Mouse (Mus musculus): ENCODE data around the gene Adat3. TPM values are rescaled to one million over a fixed set of nuclear protein-coding genes. Genes with fewer than 3 reads are reported as not detected.

Adat3 gene
- total RNA-seq, 2 experiments from 2014 or later = 0.48 to 0.89 TPM

- peak; percentile 29 for DNase-seq
- 0 out of 2 replicates have a peak overlapping the region, but pooled peaks have one; percentile 16 for H3K27ac ChIP-seq
- intact Hi-C loops (cut with DNase I) = no loop called here
- peak overlapping the region; percentile 3; the same call in 1 of the 2 replicates for H3K4me3 ChIP-seq
- TF ChIP-seq CTCF (IDR thresholded peaks at IDR 0.05) = no peak
Observed at GRCm38 (mm10) chr10:80570871-80571836, 31.5 kb upstream of the Adat3 start.

GRCm38 (mm10) chr10:80572477-80572876 is 30.2 kb upstream of the Adat3 start:
- H3K27ac ChIP-seq = no peak overlapping the region
- DNase-seq = no peak
- no peak for TF ChIP-seq CTCF (IDR thresholded peaks at IDR 0.05)
- intact Hi-C loops (cut with DNase I) = no loop called here
- H3K4me3 ChIP-seq = no peak overlapping the region

GRCm38 (mm10) chr10:80573944-80574343 is 28.7 kb upstream of the Adat3 start:
- Histone ChIP-seq H3K27ac (peak overlapping the region; percentile 8; the same call in 1 of the 2 replicates), H3K4me3 (no peak overlapping the region)

GRCm38 (mm10) chr10:80574896-80575295 is 27.8 kb upstream of the Adat3 start:
- DNase-seq = no peak
- Histone ChIP-seq H3K27ac (no peak overlapping the region), H3K4me3 (no peak overlapping the region)
- TF ChIP-seq CTCF (IDR thresholded peaks at IDR 0.05) = no peak
- intact Hi-C loops (cut with DNase I) = loop anchor here (5.0 kb wide), 1 partner anchor 42 kb away; no protein-coding TSS in a partner anchor

More at GRCm38 (mm10) chr10:80573944-80574343, 28.7 kb upstream of the Adat3 start:
- intact Hi-C loops (cut with DNase I) = no loop called here
- TF ChIP-seq CTCF (IDR thresholded peaks at IDR 0.05) = no peak
- DNase-seq = no peak

GRCm38 (mm10) chr10:80575925-80576324 is 26.8 kb upstream of the Adat3 start:
- H3K4me3 ChIP-seq = peak overlapping the region; percentile 80
- no peak for TF ChIP-seq CTCF (IDR thresholded peaks at IDR 0.05)
- H3K27ac ChIP-seq = no peak overlapping the region
- no peak for DNase-seq
- intact Hi-C loops (cut with DNase I) = loop anchor here (5.0 kb wide), 1 partner anchor 41 kb away; no protein-coding TSS in a partner anchor

GRCm38 (mm10) chr10:80576351-80577194 is 26.1 kb upstream of the Adat3 start:
- peak; percentile 23; the same call in 1 of the 2 replicates for TF ChIP-seq CTCF (IDR thresholded peaks at IDR 0.05)
- peak overlapping the region; percentile 80 for H3K4me3 ChIP-seq
- intact Hi-C loops (cut with DNase I) = loop anchor here (5.0 kb wide), 1 partner anchor 41 kb away; no protein-coding TSS in a partner anchor
- peak overlapping the region; percentile 92 for H3K27ac ChIP-seq
- peak; percentile 73 for DNase-seq

GRCm38 (mm10) chr10:80577195-80578130 is 25.2 kb upstream of the Adat3 start, which contains the start of gene Klf16:
Klf16 (minus strand) TSS chr10:80577321.
- intact Hi-C loops (cut with DNase I) = loop anchor here (5.0 kb wide), 1 partner anchor 40 kb away; no protein-coding TSS in a partner anchor
- no peak for TF ChIP-seq CTCF (IDR thresholded peaks at IDR 0.05)
- DNase-seq = peak; percentile 98
- Histone ChIP-seq H3K4me3 (peak within 1 kb of the TSS; percentile 80), H3K27ac (peak within 1 kb of the TSS; percentile 92)

- intact Hi-C loops (cut with DNase I) = loop anchor here (5.0 kb wide), 1 partner anchor 39 kb away; no protein-coding TSS in a partner anchor
- Histone ChIP-seq H3K4me3 (peak overlapping the region; percentile 80), H3K27ac (peak overlapping the region; percentile 92)
- peak; percentile 93 for TF ChIP-seq CTCF (IDR thresholded peaks at IDR 0.05)
- DNase-seq = peak; percentile 88
Observed at GRCm38 (mm10) chr10:80578131-80578750, 24.4 kb upstream of the Adat3 start.

GRCm38 (mm10) chr10:80578911-80579310 is 23.8 kb upstream of the Adat3 start:
- intact Hi-C loops (cut with DNase I) = loop anchor here (1.0 to 5.0 kb wide), 2 partner anchors 38 to 109 kb away; no protein-coding TSS in a partner anchor
- TF ChIP-seq CTCF (IDR thresholded peaks at IDR 0.05) = peak; percentile 57
- peak; percentile 62 for DNase-seq

GRCm38 (mm10) chr10:80583047-80583446 is 19.6 kb upstream of the Adat3 start:
- TF ChIP-seq CTCF (IDR thresholded peaks at IDR 0.05) = no peak
- DNase-seq = no peak
- intact Hi-C loops (cut with DNase I) = no loop called here
- Histone ChIP-seq H3K4me3 (no peak overlapping the region), H3K27ac (0 out of 2 replicates have a peak overlapping the region, but pooled peaks have one; percentile 90)

More at GRCm38 (mm10) chr10:80578911-80579310, 23.8 kb upstream of the Adat3 start:
- Histone ChIP-seq H3K27ac (peak overlapping the region; percentile 92), H3K4me3 (peak overlapping the region; percentile 80)

All from gastrocnemius, adult 2 months (tissue).